Mouse (Mus musculus): ENCODE results near the gene Gm10382. TPM values are rescaled to one million over a fixed set of nuclear protein-coding genes. Genes with fewer than 3 reads are reported as not detected.
A peak's percentile ranks its signal among the peaks of the same experiment; 100 is the strongest.
"Not testable (repeated sequence)": the region's sequence is repeated elsewhere in the genome, so short reads cannot be mapped to it uniquely, and the experiment has no call there.

Gm10382 gene
- polyA plus RNA-seq, 1 experiment from 2014 or later = 0.30 TPM

DNA sequence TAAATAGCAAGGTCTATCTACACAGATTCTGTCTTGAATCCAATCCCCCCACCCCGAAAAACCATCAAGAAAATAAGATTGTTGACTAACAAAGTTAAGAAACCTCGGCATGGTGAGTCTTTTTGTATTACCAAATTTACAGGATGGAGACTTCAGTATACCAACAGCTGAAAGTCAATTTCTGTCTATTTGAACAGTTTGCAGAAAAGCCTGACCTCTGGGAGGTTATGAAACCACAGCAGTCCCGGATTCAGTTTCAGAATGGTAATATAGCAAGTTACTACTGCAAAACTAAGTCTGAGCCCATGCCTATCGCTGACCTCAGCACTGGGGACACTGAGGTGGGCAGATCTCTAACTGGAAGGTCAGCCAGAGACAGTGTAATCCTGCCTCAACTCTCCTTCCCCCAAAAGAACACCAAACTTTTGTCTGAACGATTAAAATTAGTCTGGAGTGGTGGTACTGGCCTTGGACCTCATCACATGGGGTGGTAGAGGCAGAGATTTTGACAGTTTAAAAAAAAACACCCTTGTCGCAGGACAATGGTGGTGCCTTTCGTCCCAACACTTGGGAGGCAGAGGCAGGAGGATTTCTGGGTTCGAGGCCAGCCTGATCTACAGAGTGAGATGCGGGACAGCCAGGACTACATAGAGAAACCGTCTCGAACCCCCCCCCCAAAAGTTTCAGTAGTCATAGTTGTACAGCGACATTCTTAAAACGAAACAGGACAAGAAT lies 597 bp upstream of the Gm10382 start:
- WGBS = 13% methylated on average over 13 of the region's 13 CpGs

GRCm38 (mm10) chr5:125389579-125390441 lies 688 bp downstream of the Gm10382 start, which contains the start of gene Ubc:
Gene Ubc (minus strand): TSS chr5:125390202.
- peak within 1 kb of the TSS; percentile 100 for H3K9ac ChIP-seq
- peak within 1 kb of the TSS; percentile 97 for H3K27ac ChIP-seq
- H3K9me3 ChIP-seq (replicated peaks) = no peaks in the 10 kb centered on the region
- peaks cover 55% of the 10 kb centered on the region for H3K4me1 ChIP-seq (replicated peaks)
- peak; percentile 42 for ATAC-seq (replicated peaks; ENCODE audit: insufficient number of reproducible peaks, insufficient read depth, low FRiP score, low read depth)
- H3K27me3 ChIP-seq = no peaks in the 10 kb centered on the region
- H3K4me3 ChIP-seq = peak within 1 kb of the TSS; percentile 99
- under 1% methylated on average over 69 of the region's 69 CpGs for WGBS
- H3K4me2 ChIP-seq = peak within 1 kb of the TSS; percentile 79
- H3K36me3 ChIP-seq = peaks cover 12% of the 10 kb centered on the region

More for the DNA sequence above, 597 bp upstream of the Gm10382 start:
- Histone ChIP-seq H3K9ac (peak overlapping the region; percentile 100), H3K36me3 (peaks cover 17% of the 10 kb centered on the region), H3K4me1 (replicated peaks) (peaks cover 52% of the 10 kb centered on the region), H3K9me3 (replicated peaks) (no peaks in the 10 kb centered on the region), H3K4me3 (peak overlapping the region; percentile 99), H3K27me3 (no peaks in the 10 kb centered on the region), H3K4me2 (peak overlapping the region; percentile 79), H3K27ac (peak overlapping the region; percentile 97)
- no peak for ATAC-seq (replicated peaks; ENCODE audit: insufficient number of reproducible peaks, insufficient read depth, low FRiP score, low read depth)

GRCm38 (mm10) chr5:125390906-125391477 lies 1.9 kb downstream of the Gm10382 start:
- 85% methylated on average over 3 of the region's 3 CpGs for WGBS
- ATAC-seq (replicated peaks; ENCODE audit: insufficient number of reproducible peaks, insufficient read depth, low FRiP score, low read depth) = no peak
- peak overlapping the region; percentile 39; the same call in 1 of the 2 replicates for H3K4me2 ChIP-seq
- no peaks in the 10 kb centered on the region for H3K27me3 ChIP-seq
- peak overlapping the region; percentile 97 for H3K27ac ChIP-seq
- H3K4me1 ChIP-seq (replicated peaks) = peaks cover 46% of the 10 kb centered on the region
- H3K4me3 ChIP-seq = no peak overlapping the region
- H3K36me3 ChIP-seq = peaks cover under 1% of the 10 kb centered on the region; the same call in 1 of the 2 replicates
- peak overlapping the region; percentile 25; the same call in 1 of the 2 replicates for H3K9ac ChIP-seq
- no peaks in the 10 kb centered on the region for H3K9me3 ChIP-seq (replicated peaks)

DNA sequence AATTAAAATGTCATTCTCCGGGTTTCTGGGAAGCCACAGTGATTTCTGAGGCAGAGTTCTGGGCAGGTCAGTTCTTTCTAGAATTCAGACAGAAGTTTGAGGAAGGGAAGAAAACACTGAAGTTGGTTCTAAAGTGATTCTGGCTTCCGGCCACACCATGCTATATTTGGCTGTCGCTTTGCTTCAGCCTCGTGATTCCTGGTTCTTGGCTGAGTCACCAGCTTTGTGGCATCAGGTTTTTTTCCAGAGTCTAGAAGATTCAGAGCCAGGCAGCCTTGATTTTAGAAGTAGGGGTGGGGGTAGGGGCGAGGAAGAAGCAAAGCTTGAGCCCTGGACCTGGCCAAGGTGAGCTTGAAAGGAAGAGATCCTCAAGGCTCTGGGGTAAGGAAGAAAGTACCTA lies 2.5 kb downstream of the Gm10382 start:
- no peak overlapping the region for H3K4me3 ChIP-seq
- H3K9me3 ChIP-seq (replicated peaks) = no peaks in the 10 kb centered on the region
- peaks cover 46% of the 10 kb centered on the region for H3K4me1 ChIP-seq (replicated peaks)
- 30% methylated on average over 5 of the region's 5 CpGs for WGBS
- peak overlapping the region; percentile 38 for H3K9ac ChIP-seq
- H3K36me3 ChIP-seq = no peaks in the 10 kb centered on the region
- peak overlapping the region; percentile 39 for H3K4me2 ChIP-seq
- no peaks in the 10 kb centered on the region for H3K27me3 ChIP-seq
- H3K27ac ChIP-seq = peak overlapping the region; percentile 97
- ATAC-seq (replicated peaks; ENCODE audit: insufficient number of reproducible peaks, insufficient read depth, low FRiP score, low read depth) = no peak

DNA sequence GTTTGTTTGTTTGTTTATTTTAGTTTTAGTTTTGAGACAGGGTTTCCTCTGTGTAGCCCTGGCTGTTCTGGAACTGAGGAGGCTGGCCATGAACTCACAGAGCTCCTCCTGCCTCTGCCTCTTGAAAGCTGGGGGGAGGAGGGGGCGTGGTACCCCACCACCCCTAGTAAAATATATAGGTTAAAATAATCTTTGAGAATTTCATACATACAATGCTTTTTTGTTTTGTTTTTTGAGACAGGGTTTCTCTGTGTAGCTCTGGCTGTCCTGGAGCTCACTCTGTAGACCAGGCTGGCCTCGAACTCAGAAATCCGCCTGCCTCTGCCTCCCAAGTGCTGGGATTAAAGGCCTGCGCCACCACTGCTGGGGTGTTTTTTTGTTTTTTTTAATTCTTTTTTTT lies 3.1 kb downstream of the Gm10382 start:
- not testable (repeated sequence) for H3K36me3 ChIP-seq; H3K4me3 ChIP-seq; H3K9ac ChIP-seq; H3K9me3 ChIP-seq (replicated peaks); ATAC-seq (replicated peaks; ENCODE audit: insufficient number of reproducible peaks, insufficient read depth, low FRiP score, low read depth); H3K27me3 ChIP-seq
- H3K4me2 ChIP-seq = peak overlapping the region; percentile 39; the same call in 1 of the 2 replicates
- 89% methylated on average over 4 of the region's 4 CpGs for WGBS
- H3K27ac ChIP-seq = peak overlapping the region; percentile 97
- peaks cover 46% of the 10 kb centered on the region for H3K4me1 ChIP-seq (replicated peaks)

GRCm38 (mm10) chr5:125392618-125392976 lies 3.5 kb downstream of the Gm10382 start:
- Histone ChIP-seq H3K4me1 (replicated peaks) (peaks cover 46% of the 10 kb centered on the region), H3K9ac (peak overlapping the region; percentile 47; the same call in 1 of the 2 replicates), H3K27ac (peak overlapping the region; percentile 97), H3K36me3 (no peaks in the 10 kb centered on the region), H3K4me2 (peak overlapping the region; percentile 62), H3K4me3 (0 out of 2 replicates have a peak overlapping the region, but pooled peaks have one; percentile 20), H3K27me3 (no peaks in the 10 kb centered on the region), H3K9me3 (replicated peaks) (no peaks in the 10 kb centered on the region)
- ATAC-seq (replicated peaks; ENCODE audit: insufficient number of reproducible peaks, insufficient read depth, low FRiP score, low read depth) = no peak
- 42% methylated on average over 1 of the region's 1 CpGs for WGBS

- peak overlapping the region; percentile 97 for H3K27ac ChIP-seq
- peak overlapping the region; percentile 62 for H3K4me2 ChIP-seq
- no peaks in the 10 kb centered on the region for H3K9me3 ChIP-seq (replicated peaks)
- peak overlapping the region; percentile 54 for H3K9ac ChIP-seq
- peaks cover 45% of the 10 kb centered on the region for H3K4me1 ChIP-seq (replicated peaks)
- H3K4me3 ChIP-seq = peak overlapping the region; percentile 38
- 0% methylated on average over 19 of the region's 20 CpGs for WGBS
- no peaks in the 10 kb centered on the region for H3K36me3 ChIP-seq
- ATAC-seq (replicated peaks; ENCODE audit: insufficient number of reproducible peaks, insufficient read depth, low FRiP score, low read depth) = peak; percentile 93
- no peaks in the 10 kb centered on the region for H3K27me3 ChIP-seq
These were observed 4.0 kb downstream of the Gm10382 start for GRCm38 (mm10) chr5:125392977-125393621.

DNA sequence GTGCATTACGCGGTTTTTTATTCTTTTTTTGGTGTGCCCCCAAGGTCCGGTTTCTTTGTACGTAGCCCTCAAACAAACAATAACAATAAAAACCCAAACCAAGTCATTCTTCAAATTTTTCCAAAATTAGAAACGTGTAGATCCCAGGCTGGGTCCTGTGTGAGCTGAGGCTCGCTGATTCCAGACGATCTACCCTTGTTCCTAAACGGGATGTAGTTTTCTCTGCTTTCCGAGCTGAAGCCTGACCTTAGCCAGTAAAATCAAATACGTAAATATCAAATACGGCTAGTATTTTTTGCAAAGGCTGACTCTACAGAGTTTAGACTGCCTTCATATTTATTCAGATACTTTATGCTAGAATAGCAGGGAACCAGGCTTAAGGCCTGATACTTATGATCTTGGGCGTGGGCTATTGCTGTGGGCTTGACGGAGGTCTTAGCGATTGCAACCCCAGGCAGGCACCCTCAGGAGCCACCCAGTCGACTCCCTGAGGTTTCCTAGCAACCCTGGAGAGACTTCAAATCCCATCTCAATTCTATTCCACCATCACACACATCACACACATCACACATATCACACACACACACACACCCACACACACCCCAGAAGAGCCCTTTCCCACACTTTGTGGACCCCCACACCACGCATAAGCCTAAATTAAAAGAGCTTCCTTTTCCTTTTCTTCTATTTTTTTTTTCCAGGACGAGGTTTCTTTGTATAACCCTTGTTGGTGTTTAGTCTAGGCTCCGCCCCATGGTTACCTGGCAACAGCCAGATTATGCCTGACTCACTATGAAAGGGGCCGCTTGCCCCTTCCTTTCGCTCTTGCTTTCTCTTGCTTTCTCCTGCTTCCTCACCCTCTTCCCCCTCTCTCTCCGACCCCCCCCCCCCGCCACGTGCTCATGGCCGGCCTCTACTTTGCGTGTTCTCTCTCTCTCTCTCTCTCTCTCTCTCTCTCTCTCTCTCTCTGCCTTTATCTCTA lies 4.8 kb downstream of the Gm10382 start:
- 14% methylated on average over 22 of the region's 25 CpGs for WGBS

DNA sequence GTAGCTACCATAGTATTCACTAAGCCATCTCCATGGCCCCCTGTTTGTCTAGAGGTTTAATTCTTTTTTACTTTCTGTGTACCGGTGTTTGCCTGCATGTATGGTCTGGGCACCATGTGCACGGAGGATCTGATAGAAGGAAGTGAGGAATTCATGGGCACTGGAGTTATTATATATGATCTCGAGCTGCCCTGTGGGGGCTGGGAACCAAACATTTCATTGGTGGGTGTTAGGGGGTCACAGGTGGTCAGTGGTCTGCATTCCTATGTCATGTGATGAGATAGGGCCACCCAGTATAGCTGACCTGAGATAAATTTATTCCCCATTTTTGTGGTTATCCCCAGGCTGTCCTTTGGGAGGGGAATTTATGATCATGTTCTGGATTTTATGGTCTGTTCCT lies 5.9 kb downstream of the Gm10382 start:
- ATAC-seq (replicated peaks; ENCODE audit: insufficient number of reproducible peaks, insufficient read depth, low FRiP score, low read depth) = no peak
- no peaks in the 10 kb centered on the region for H3K9me3 ChIP-seq (replicated peaks)
- 67% methylated on average over 3 of the region's 3 CpGs for WGBS
- H3K27ac ChIP-seq = peak overlapping the region; percentile 97
- peak overlapping the region; percentile 62; the same call in 1 of the 2 replicates for H3K4me2 ChIP-seq
- no peaks in the 10 kb centered on the region for H3K27me3 ChIP-seq
- peaks cover 41% of the 10 kb centered on the region for H3K4me1 ChIP-seq (replicated peaks)
- H3K9ac ChIP-seq = no peak overlapping the region
- H3K36me3 ChIP-seq = no peaks in the 10 kb centered on the region
- no peak overlapping the region for H3K4me3 ChIP-seq

More for the DNA sequence above, 4.8 kb downstream of the Gm10382 start:
- H3K27me3 ChIP-seq = no peaks in the 10 kb centered on the region
- H3K4me2 ChIP-seq = peak overlapping the region; percentile 62
- peak overlapping the region; percentile 54 for H3K9ac ChIP-seq
- H3K36me3 ChIP-seq = no peaks in the 10 kb centered on the region
- H3K9me3 ChIP-seq (replicated peaks) = no peaks in the 10 kb centered on the region
- peak overlapping the region; percentile 38 for H3K4me3 ChIP-seq
- H3K4me1 ChIP-seq (replicated peaks) = peaks cover 41% of the 10 kb centered on the region
- ATAC-seq (replicated peaks; ENCODE audit: insufficient number of reproducible peaks, insufficient read depth, low FRiP score, low read depth) = peak; percentile 27; the same call in 1 of the 2 replicates
- peak overlapping the region; percentile 97 for H3K27ac ChIP-seq

DNA sequence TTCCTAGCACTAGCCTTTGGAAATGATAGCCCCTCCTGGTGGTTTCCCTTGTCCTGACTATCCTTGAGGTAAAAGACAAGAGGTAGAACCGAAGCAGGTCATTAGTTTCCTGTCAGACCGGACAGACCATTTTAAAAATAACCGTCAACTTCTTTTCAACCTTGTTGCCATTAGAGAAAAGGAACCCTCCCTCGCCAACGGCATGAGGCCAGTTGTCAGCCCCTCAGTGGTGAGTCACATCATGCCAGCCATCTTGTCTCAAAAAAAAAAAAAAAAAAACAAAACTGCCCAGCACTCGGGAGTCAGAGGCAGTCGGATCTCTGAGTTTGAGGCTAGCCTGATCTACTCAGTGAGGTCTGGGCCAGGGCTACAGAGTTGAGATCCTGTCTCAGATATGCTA lies 11.8 kb downstream of the Gm10382 start:
- 47% methylated on average over 7 of the region's 7 CpGs for WGBS
- H3K4me1 ChIP-seq (replicated peaks) = peaks cover 6% of the 10 kb centered on the region
- ATAC-seq (replicated peaks; ENCODE audit: insufficient number of reproducible peaks, insufficient read depth, low FRiP score, low read depth) = no peak

More for the DNA sequence above, 11.8 kb downstream of the Gm10382 start:
- Histone ChIP-seq H3K36me3 (no peaks in the 10 kb centered on the region), H3K9me3 (replicated peaks) (no peaks in the 10 kb centered on the region), H3K27ac (no peak overlapping the region), H3K27me3 (no peaks in the 10 kb centered on the region), H3K4me3 (no peak overlapping the region), H3K4me2 (no peak overlapping the region), H3K9ac (no peak overlapping the region)
